Mouse (Mus musculus) megakaryocyte progenitor cell, adult 5-6 weeks (primary cell): Measurements from ENCODE around the gene Slc8a2. TPM values are rescaled to one million over a fixed set of nuclear protein-coding genes. Genes with fewer than 3 reads are reported as not detected.
A peak's percentile ranks its signal among the peaks of the same experiment; 100 is the strongest.

Experiments used
- ATAC-seq: replicated peaks from 2 replicates; pipeline ENCODE4 v1.8.0; 2016; ENCODE audit warnings: mild to moderate bottlenecking, moderate TSS enrichment, inconsistent platforms; ENCODE audit not compliant: poor library complexity
- total RNA-seq, 2 experiments: library from RNA; stranded (forward) in 1 of 2; stranded (reverse) in 1 of 2; fragments of 157-497, 149-512 nt in 1 of 2; fragments of 200-1000 nt in 1 of 2; gene quantifications; 2 replicates each; pipeline versions ENCODE4 v1.2.3 to v1.2.4; 2015 to 2017

The Slc8a2 gene
- total RNA-seq, 2 experiments from 2014 or later = not detected

DNA sequence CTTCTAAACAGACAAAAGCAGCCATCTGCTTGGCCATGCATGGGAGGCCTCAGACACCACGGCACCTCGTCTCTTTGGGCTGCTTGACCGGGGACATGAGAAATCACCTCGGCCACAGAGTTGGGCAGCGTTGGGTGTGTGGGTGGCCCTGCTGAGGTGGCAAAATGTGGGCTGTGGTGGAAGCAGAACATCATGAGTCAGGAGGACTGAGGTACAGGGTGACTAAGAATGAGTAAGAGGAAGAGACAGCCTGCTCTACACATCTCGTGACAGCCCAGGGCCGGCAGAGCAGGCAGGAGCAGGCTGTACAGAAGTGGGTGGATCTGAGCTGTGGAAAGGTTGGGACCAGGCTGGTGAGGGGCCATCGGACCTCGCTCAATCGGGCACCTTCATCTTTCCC, 77.9 kb downstream of the Slc8a2 start:
- peak; percentile 30; the same call in 1 of the 2 replicates for ATAC-seq

DNA sequence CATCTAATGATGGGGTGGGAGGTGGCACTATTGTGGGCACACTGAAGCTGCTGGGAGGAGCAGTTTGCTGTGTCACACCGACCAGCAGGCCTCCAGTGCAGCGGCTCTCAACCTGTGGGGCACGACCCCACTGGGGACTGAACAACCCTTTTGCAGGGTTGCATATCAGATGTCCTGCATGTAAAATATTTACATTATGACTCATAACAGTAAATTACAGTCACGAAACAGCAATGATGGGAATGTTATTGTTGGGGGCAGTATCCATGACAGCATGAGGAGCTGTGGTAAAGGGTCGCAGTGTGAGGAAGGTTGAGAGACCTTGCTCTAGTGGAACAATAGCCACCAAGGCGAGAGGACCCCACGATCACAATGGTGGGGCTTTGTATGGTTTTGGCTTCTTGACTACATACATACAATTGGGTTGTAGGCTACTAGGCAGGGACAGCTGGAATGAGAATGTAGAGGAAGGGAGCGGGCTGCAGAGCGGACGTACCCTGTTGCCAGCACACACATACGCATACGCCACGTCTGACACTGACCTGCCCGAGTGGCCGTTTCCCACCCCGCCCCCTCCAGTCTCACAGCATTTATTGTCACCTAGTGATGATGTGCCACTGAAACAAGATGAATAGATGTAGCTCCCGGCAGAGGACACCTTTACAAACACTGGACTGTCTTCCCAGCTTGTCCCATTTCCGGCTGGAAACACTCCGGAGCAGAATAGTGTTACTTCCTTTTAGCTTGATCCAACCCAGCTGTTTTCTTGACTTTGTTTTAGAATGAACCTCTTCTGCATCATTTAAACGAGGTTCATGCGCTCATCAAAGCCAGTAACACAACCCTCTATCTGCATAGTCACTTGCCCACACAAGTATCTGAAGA, 79.4 kb downstream of the Slc8a2 start:
- no peak for ATAC-seq

Other genes with a start within 250 kb of the Slc8a2 start
- gene Crx, start 249.9 kb upstream of the Slc8a2 start, total RNA-seq (2015) = not detected in 2 replicates
- gene Crx, start 249.9 kb upstream of the Slc8a2 start, total RNA-seq (2017) = not detected in 2 replicates
- not detected in 2 replicates for gene Crxos, start 247.2 kb upstream of the Slc8a2 start, total RNA-seq (2015)
- gene Crxos, start 247.2 kb upstream of the Slc8a2 start, total RNA-seq (2017) = not detected in 2 replicates
- 69.8 and 85.4 TPM in 2 replicates for gene Selenow, start 207.4 kb upstream of the Slc8a2 start, total RNA-seq (2015)
- gene Selenow, start 207.4 kb upstream of the Slc8a2 start, total RNA-seq (2017) = 23.7 and 30.0 TPM in 2 replicates
- 64.0 and 65.0 TPM in 2 replicates for gene Nop53, start 183.8 kb upstream of the Slc8a2 start, total RNA-seq (2015)
- gene Nop53, start 183.8 kb upstream of the Slc8a2 start, total RNA-seq (2017) = 230 and 286 TPM in 2 replicates
- gene Ehd2, start 162.3 kb upstream of the Slc8a2 start, total RNA-seq (2015) = 0.07 and 0.27 TPM in 2 replicates
- gene Ehd2, start 162.3 kb upstream of the Slc8a2 start, total RNA-seq (2017) = 0.21 and 0.24 TPM in 2 replicates
- 14.7 and 14.9 TPM in 2 replicates for gene Bicra, start 81.9 kb upstream of the Slc8a2 start, total RNA-seq (2015)
- 1.1 and 3.4 TPM in 2 replicates for gene Bicra, start 81.9 kb upstream of the Slc8a2 start, total RNA-seq (2017)
- gene Zfp541, start 68.0 kb upstream of the Slc8a2 start, total RNA-seq (2015) = 0.15 TPM in 1 of 2 replicates, not detected in the other
- gene Zfp541, start 68.0 kb upstream of the Slc8a2 start, total RNA-seq (2017) = 0.04 TPM in 1 of 2 replicates, not detected in the other
- 69.2 and 72.0 TPM in 2 replicates for gene Napa, start 31.4 kb upstream of the Slc8a2 start, total RNA-seq (2015)
- gene Napa, start 31.4 kb upstream of the Slc8a2 start, total RNA-seq (2017) = 46.2 and 57.8 TPM in 2 replicates
- 8.1 and 10.7 TPM in 2 replicates for gene Kptn, start 9.9 kb upstream of the Slc8a2 start, total RNA-seq (2015)
- gene Kptn, start 9.9 kb upstream of the Slc8a2 start, total RNA-seq (2017) = 8.3 and 10.6 TPM in 2 replicates
- gene Meis3, start 45.3 kb downstream of the Slc8a2 start, total RNA-seq (2015) = 0.34 TPM in 1 of 2 replicates, not detected in the other
- gene Meis3, start 45.3 kb downstream of the Slc8a2 start, total RNA-seq (2017) = not detected in 2 replicates
- gene Dhx34, start 92.2 kb downstream of the Slc8a2 start, total RNA-seq (2015) = 6.0 and 6.7 TPM in 2 replicates
- gene Dhx34, start 92.2 kb downstream of the Slc8a2 start, total RNA-seq (2017) = 6.6 and 8.1 TPM in 2 replicates
- 1.1 and 1.7 TPM in 2 replicates for gene C5ar2, start 114.3 kb downstream of the Slc8a2 start, total RNA-seq (2015)
- gene C5ar2, start 114.3 kb downstream of the Slc8a2 start, total RNA-seq (2017) = 1.1 and 1.3 TPM in 2 replicates
- 2.4 and 4.0 TPM in 2 replicates for gene C5ar1, start 129.7 kb downstream of the Slc8a2 start, total RNA-seq (2015)
- gene C5ar1, start 129.7 kb downstream of the Slc8a2 start, total RNA-seq (2017) = 0.57 and 1.2 TPM in 2 replicates
- gene Inafm1, start 143.8 kb downstream of the Slc8a2 start, total RNA-seq (2015) = 5.0 and 11.3 TPM in 2 replicates
- gene Inafm1, start 143.8 kb downstream of the Slc8a2 start, total RNA-seq (2017) = 5.2 and 6.8 TPM in 2 replicates
- gene Ccdc9, start 157.0 kb downstream of the Slc8a2 start, total RNA-seq (2015) = 17.3 and 19.8 TPM in 2 replicates
- 87.9 and 99.6 TPM in 2 replicates for gene Ccdc9, start 157.0 kb downstream of the Slc8a2 start, total RNA-seq (2017)
- 0.25 and 1.8 TPM in 2 replicates for gene Bbc3, start 178.6 kb downstream of the Slc8a2 start, total RNA-seq (2015)
- 0.84 and 1.2 TPM in 2 replicates for gene Bbc3, start 178.6 kb downstream of the Slc8a2 start, total RNA-seq (2017)